Mouse (Mus musculus) neural tube, embryonic 11.5 days (tissue): ENCODE results near the gene Ifnz. TPM values are rescaled to one million over a fixed set of nuclear protein-coding genes. Genes with fewer than 3 reads are reported as not detected.
"Not testable (repeated sequence)": the region's sequence is repeated elsewhere in the genome, so short reads cannot be mapped to it uniquely, and the experiment has no call there.

Source experiments
- ATAC-seq: fragments of 200-750 bp; cut with Nextera tagmentation; 2 replicates; pipeline ENCODE4 v1.8.0; 2017; ENCODE audit warnings: moderate number of reproducible peaks, mild to moderate bottlenecking, moderate TSS enrichment, moderate library complexity; ENCODE audit not compliant: insufficient read depth, low FRiP score, low TSS enrichment
- DNase-seq: peaks from one replicate; pipeline ENCODE4 v3.0.0-alpha.2; 2015; ENCODE audit warnings: low spot score
- H3K27ac ChIP-seq: fragments of 300-500 bp; sonication (generic); 2 replicates; pipeline ENCODE4 v1.5.1; 2014; ENCODE audit warnings: low read depth, mild to moderate bottlenecking, low read length
- H3K27me3 ChIP-seq: fragments of 300-500 bp; sonication (generic); 2 replicates; pipeline ENCODE4 v1.6.1; 2014; ENCODE audit warnings: mild to moderate bottlenecking, low read length, mixed read lengths; ENCODE audit not compliant: control insufficient read depth, insufficient read depth
- H3K36me3 ChIP-seq: fragments of 300-500 bp; sonication (generic); 2 replicates; pipeline ENCODE4 v1.6.1; 2014; ENCODE audit warnings: mild to moderate bottlenecking, low read length, moderate library complexity, mixed read lengths; ENCODE audit not compliant: control insufficient read depth, insufficient read depth
- H3K4me1 ChIP-seq: fragments of 300-500 bp; sonication (generic); 2 replicates; pipeline ENCODE4 v1.6.1; 2014; ENCODE audit warnings: low read length, mixed read lengths; ENCODE audit not compliant: control insufficient read depth, insufficient read depth
- H3K4me2 ChIP-seq: fragments of 300-500 bp; sonication (generic); 2 replicates; pipeline ENCODE4 v1.6.1; 2014; ENCODE audit warnings: low read depth, mild to moderate bottlenecking, moderate library complexity
- H3K4me3 ChIP-seq: fragments of 300-500 bp; sonication (generic); 2 replicates; pipeline ENCODE4 v1.5.1; 2014; ENCODE audit warnings: low read depth, low read length
- H3K9ac ChIP-seq: fragments of 300-500 bp; sonication (generic); 2 replicates; pipeline ENCODE4 v1.6.1; 2014; ENCODE audit warnings: mild to moderate bottlenecking, low read length
- H3K9me3 ChIP-seq: fragments of 300-500 bp; sonication (generic); 2 replicates; pipeline ENCODE4 v1.6.1; 2016; ENCODE audit warnings: low read length; ENCODE audit not compliant: control insufficient read depth
- WGBS: fragments of 180-500 bp; shearing (Covaris S2); extraction: QIAGEN DNeasy Blood & Tissue Kit; methylation state at CpG from one replicate; pipeline ENCODE4 v1.1.7; 2014; 5-methylcytosine and 5-hydroxymethylcytosine counted together
- polyA plus RNA-seq: library from polyadenylated mRNA; unstranded; fragments of >200 nt; fragmentation: Nextera tagmentation; extraction: Ambion mirVana; gene quantifications from 2 replicates; pipeline ENCODE4 v1.2.1, GENCODE M21; 2014

Ifnz gene
- polyA plus RNA-seq, 1 experiment from 2014 or later = not detected

DNA sequence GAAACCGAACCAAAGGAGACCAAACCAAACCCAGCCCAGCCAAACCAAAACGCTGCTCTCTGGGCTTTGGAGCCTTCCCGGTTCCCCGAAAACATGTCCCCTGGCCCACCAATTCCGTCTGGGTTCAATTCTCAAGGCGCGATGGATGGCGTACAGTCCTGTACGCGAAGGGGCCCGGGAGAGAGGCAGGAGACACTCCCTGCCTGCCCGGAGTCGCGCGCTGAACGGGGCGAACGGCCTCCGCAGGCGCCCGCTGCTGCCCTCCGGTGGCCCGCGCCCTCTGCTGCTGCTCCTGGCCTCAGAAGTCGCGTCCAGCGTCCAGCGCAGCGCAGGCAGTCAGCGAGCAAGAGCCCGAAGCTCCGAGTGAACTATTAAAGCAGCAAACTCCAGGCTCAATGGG, 8.4 kb upstream of the Ifnz start, which contains the start of gene Gm13290:
Gene Gm13290 (plus strand): TSS at position 301 of the 400 bp plus-strand sequence.
- not testable (repeated sequence) for ATAC-seq, H3K4me3 ChIP-seq, H3K36me3 ChIP-seq, H3K4me1 ChIP-seq, DNase-seq, H3K9me3 ChIP-seq, H3K4me2 ChIP-seq, H3K27me3 ChIP-seq, H3K27ac ChIP-seq, H3K9ac ChIP-seq
- WGBS = no CpG with 5 or more reads among the region's 32 CpGs

DNA sequence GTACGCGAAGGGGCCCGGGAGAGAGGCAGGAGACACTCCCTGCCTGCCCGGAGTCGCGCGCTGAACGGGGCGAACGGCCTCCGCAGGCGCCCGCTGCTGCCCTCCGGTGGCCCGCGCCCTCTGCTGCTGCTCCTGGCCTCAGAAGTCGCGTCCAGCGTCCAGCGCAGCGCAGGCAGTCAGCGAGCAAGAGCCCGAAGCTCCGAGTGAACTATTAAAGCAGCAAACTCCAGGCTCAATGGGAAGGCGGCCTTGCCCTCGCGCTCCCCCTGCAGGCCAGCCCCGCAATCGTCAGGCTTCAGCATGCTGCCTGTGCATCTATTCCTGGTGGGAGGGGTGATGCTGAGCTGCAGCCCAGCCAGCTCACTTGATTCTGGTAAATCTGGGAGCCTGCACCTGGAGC, 5.3 kb upstream of the Ifnz start, which contains the start of gene Gm13289:
Gene Gm13289 (plus strand): TSS at position 301 of the 400 bp plus-strand sequence.
- H3K36me3 ChIP-seq, H3K4me3 ChIP-seq, H3K9ac ChIP-seq, H3K4me1 ChIP-seq, ATAC-seq, DNase-seq, H3K27ac ChIP-seq, H3K4me2 ChIP-seq, H3K9me3 ChIP-seq, H3K27me3 ChIP-seq: not testable (repeated sequence)
- WGBS = no CpG with 5 or more reads among the region's 29 CpGs

DNA sequence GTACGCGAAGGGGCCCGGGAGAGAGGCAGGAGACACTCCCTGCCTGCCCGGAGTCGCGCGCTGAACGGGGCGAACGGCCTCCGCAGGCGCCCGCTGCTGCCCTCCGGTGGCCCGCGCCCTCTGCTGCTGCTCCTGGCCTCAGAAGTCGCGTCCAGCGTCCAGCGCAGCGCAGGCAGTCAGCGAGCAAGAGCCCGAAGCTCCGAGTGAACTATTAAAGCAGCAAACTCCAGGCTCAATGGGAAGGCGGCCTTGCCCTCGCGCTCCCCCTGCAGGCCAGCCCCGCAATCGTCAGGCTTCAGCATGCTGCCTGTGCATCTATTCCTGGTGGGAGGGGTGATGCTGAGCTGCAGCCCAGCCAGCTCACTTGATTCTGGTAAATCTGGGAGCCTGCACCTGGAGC, 2.4 kb upstream of the Ifnz start, which contains the start of gene Gm13272:
Gene Gm13272 (plus strand): TSS at position 301 of the 400 bp plus-strand sequence.
- H3K4me3 ChIP-seq, ATAC-seq, H3K9me3 ChIP-seq, H3K27me3 ChIP-seq, H3K36me3 ChIP-seq, H3K4me2 ChIP-seq, H3K9ac ChIP-seq, H3K4me1 ChIP-seq, DNase-seq, H3K27ac ChIP-seq: not testable (repeated sequence)
- WGBS = no CpG with 5 or more reads among the region's 29 CpGs

DNA sequence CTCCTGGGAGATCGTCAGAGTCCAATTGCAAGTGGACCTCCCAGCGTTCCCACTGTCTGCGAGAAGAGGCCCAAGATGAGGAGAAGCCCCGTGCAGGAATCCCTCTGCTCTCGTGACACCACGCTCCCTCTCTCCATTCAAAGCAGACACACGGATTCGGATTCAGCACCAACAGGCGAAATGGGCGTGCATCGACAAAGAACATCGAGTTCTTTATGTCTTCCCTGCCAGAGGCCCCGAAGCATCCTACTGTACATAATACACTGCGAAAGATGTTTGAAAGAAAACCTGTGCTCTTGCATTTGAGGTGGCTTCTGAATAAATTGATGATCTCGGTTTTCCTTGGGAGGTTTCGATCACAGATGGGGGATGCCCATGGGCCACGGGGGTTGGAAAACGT, 1.6 kb upstream of the Ifnz start:
- not testable (repeated sequence) for H3K36me3 ChIP-seq, H3K4me1 ChIP-seq, H3K4me3 ChIP-seq, H3K4me2 ChIP-seq, DNase-seq, H3K27ac ChIP-seq, H3K27me3 ChIP-seq, H3K9me3 ChIP-seq, ATAC-seq, H3K9ac ChIP-seq
- 55% methylated on average over 15 of the region's 18 CpGs for WGBS

DNA sequence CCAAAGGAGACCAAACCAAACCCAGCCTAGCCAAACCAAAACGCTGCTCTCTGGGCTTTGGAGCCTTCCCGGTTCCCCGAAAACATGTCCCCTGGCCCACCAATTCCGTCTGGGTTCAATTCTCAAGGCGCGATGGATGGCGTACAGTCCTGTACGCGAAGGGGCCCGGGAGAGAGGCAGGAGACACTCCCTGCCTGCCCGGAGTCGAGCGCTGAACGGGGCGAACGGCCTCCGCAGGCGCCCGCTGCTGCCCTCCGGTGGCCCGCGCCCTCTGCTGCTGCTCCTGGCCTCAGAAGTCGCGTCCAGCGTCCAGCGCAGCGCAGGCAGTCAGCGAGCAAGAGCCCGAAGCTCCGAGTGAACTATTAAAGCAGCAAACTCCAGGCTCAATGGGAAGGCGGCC, 404 bp downstream of the Ifnz start:
- not testable (repeated sequence) for H3K9me3 ChIP-seq, H3K4me2 ChIP-seq, H3K27ac ChIP-seq, H3K9ac ChIP-seq, H3K4me3 ChIP-seq, DNase-seq, H3K36me3 ChIP-seq, H3K4me1 ChIP-seq, H3K27me3 ChIP-seq, ATAC-seq
- no CpG with 5 or more reads among the region's 31 CpGs for WGBS

DNA sequence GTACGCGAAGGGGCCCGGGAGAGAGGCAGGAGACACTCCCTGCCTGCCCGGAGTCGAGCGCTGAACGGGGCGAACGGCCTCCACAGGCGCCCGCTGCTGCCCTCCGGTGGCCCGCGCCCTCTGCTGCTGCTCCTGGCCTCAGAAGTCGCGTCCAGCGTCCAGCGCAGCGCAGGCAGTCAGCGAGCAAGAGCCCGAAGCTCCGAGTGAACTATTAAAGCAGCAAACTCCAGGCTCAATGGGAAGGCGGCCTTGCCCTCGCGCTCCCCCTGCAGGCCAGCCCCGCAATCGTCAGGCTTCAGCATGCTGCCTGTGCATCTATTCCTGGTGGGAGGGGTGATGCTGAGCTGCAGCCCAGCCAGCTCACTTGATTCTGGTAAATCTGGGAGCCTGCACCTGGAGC, 3.5 kb downstream of the Ifnz start, which contains the start of gene Gm13276:
Gene Gm13276 (plus strand): TSS at position 301 of the 400 bp plus-strand sequence.
- ATAC-seq, H3K27me3 ChIP-seq, H3K4me2 ChIP-seq, H3K9ac ChIP-seq, H3K4me1 ChIP-seq, DNase-seq, H3K27ac ChIP-seq, H3K4me3 ChIP-seq, H3K9me3 ChIP-seq, H3K36me3 ChIP-seq: not testable (repeated sequence)
- no CpG with 5 or more reads among the region's 27 CpGs for WGBS

DNA sequence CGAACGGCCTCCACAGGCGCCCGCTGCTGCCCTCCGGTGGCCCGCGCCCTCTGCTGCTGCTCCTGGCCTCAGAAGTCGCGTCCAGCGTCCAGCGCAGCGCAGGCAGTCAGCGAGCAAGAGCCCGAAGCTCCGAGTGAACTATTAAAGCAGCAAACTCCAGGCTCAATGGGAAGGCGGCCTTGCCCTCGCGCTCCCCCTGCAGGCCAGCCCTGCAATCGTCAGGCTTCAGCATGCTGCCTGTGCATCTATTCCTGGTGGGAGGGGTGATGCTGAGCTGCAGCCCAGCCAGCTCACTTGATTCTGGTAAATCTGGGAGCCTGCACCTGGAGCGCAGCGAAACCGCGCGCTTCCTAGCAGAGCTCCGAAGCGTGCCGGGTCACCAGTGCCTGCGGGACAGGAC, 6.5 kb downstream of the Ifnz start, which contains the start of gene Gm13277:
Gene Gm13277 (plus strand): TSS at position 231 of the 400 bp plus-strand sequence.
- not testable (repeated sequence) for H3K9ac ChIP-seq, H3K36me3 ChIP-seq, DNase-seq, H3K4me1 ChIP-seq, H3K9me3 ChIP-seq, H3K27me3 ChIP-seq, H3K4me2 ChIP-seq, ATAC-seq, H3K27ac ChIP-seq, H3K4me3 ChIP-seq
- 0% methylated on average over 1 of the region's 28 CpGs for WGBS

DNA sequence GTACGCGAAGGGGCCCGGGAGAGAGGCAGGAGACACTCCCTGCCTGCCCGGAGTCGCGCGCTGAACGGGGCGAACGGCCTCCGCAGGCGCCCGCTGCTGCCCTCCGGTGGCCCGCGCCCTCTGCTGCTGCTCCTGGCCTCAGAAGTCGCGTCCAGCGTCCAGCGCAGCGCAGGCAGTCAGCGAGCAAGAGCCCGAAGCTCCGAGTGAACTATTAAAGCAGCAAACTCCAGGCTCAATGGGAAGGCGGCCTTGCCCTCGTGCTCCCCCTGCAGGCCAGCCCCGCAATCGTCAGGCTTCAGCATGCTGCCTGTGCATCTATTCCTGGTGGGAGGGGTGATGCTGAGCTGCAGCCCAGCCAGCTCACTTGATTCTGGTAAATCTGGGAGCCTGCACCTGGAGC, 9.3 kb downstream of the Ifnz start, which contains the start of gene Gm13278:
Gene Gm13278 (plus strand): TSS at position 301 of the 400 bp plus-strand sequence.
- WGBS = no CpG with 5 or more reads among the region's 28 CpGs
- not testable (repeated sequence) for DNase-seq, H3K9ac ChIP-seq, H3K36me3 ChIP-seq, H3K27ac ChIP-seq, H3K9me3 ChIP-seq, H3K4me3 ChIP-seq, ATAC-seq, H3K27me3 ChIP-seq, H3K4me1 ChIP-seq, H3K4me2 ChIP-seq

DNA sequence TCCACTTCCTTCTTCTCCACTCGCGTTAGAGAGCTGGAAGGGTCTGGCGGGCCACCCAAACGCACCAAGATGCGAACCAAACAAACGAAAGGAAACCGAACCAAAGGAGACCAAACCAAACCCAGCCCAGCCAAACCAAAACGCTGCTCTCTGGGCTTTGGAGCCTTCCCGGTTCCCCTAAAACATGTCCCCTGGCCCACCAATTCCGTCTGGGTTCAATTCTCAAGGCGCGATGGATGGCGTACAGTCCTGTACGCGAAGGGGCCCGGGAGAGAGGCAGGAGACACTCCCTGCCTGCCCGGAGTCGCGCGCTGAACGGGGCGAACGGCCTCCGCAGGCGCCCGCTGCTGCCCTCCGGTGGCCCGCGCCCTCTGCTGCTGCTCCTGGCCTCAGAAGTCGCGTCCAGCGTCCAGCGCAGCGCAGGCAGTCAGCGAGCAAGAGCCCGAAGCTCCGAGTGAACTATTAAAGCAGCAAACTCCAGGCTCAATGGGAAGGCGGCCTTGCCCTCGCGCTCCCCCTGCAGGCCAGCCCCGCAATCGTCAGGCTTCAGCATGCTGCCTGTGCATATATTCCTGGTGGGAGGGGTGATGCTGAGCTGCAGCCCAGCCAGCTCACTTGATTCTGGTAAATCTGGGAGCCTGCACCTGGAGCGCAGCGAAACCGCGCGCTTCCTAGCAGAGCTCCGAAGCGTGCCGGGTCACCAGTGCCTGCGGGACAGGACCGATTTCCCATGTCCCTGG, 12.2 kb downstream of the Ifnz start, which contains the start of gene Gm13275:
Gene Gm13275 (plus strand): TSS at position 552 of the 740 bp plus-strand sequence.
- not testable (repeated sequence) for H3K4me3 ChIP-seq, H3K9me3 ChIP-seq, ATAC-seq, H3K4me2 ChIP-seq, H3K9ac ChIP-seq, DNase-seq, H3K27ac ChIP-seq, H3K36me3 ChIP-seq, H3K27me3 ChIP-seq, H3K4me1 ChIP-seq
- WGBS = 0% methylated on average over 5 of the region's 52 CpGs
